In genomic region chr17:25411251-25411650, GRCm38 (mm10) we compare ENCODE assay signal across 15 mouse cellular contexts. TPM values are rescaled to one million over a fixed set of nuclear protein-coding genes. Genes with fewer than 3 reads are reported as not detected.
DNase-seq lines count a peak whose midpoint lies in the region; ATAC-seq and TF ChIP-seq lines count a peak whose summit lies in the region.
"Had no signal": no experiment of that assay in that cellular context is flagged by ENCODE, and none has a peak within 500 bp of the region (broad histone marks: within the 10 kb centered on the region; RNA-seq: fewer than 3 reads in every experiment).

No protein-coding gene starts in this region.

- TF ChIP-seq POLR2A in cerebellum, adult 2 months (IDR thresholded peaks at IDR 0.05; ENCODE audit: borderline replicate concordance, insufficient read depth, low read length): no peak

- no peak for DNase-seq in heart, postnatal 4 days
- DNase-seq in right cerebral cortex, adult 18-20 months: peak; percentile 77
- no peak for DNase-seq in right cerebral cortex, postnatal 10 days (ENCODE audit: low spot score in 2 of 2)
- DNase-seq in telencephalon, adult 2 months (ENCODE audit: low read depth, low spot score): peak; percentile 62
- no peak for DNase-seq in cerebellum, adult 2 months
- DNase-seq: adrenal gland, postnatal 25 days; cerebellum, adult 9-10 months; kidney, adult 2 months had no signal

- H3K36me3 ChIP-seq in heart, embryonic 11.5 days (ENCODE audit: control insufficient read depth, insufficient read depth, low read length): no peaks in the 10 kb centered on the region
- H3K36me3 ChIP-seq in limb, embryonic 12.5 days: peaks cover 8% of the 10 kb centered on the region; the same call in 1 of the 2 replicates
- H3K36me3 ChIP-seq: lung, embryonic 15.5 days had no signal

- H3K4me1 ChIP-seq in heart, embryonic 11.5 days (ENCODE audit: control insufficient read depth, insufficient read depth, low read length): peaks cover 74% of the 10 kb centered on the region
- peaks cover 75% of the 10 kb centered on the region for H3K4me1 ChIP-seq in limb, embryonic 12.5 days (replicated peaks)
- no peaks in the 10 kb centered on the region; the same call in 1 of the 2 replicates for H3K4me1 ChIP-seq in cerebellum, adult 2 months (ENCODE audit: control insufficient read depth, insufficient read depth, low read length)

- no peak overlapping the region; the same call in 1 of the 2 replicates for H3K4me2 ChIP-seq in heart, embryonic 11.5 days
- H3K4me2 ChIP-seq in limb, embryonic 12.5 days: no peak overlapping the region
- H3K4me2 ChIP-seq: lung, embryonic 15.5 days had no signal

- no peak for TF ChIP-seq CTCF in cerebellum, adult 2 months (IDR thresholded peaks at IDR 0.05; ENCODE audit: borderline replicate concordance, insufficient read depth, low read depth, low read length)

- ATAC-seq in heart, embryonic 11.5 days (replicated peaks; ENCODE audit: insufficient number of reproducible peaks, low FRiP score, low TSS enrichment): no peak
- ATAC-seq in limb, embryonic 12.5 days (ENCODE audit: insufficient number of reproducible peaks, insufficient read depth, low FRiP score, low TSS enrichment, low read depth): no peak
- no peak for ATAC-seq in erythroid progenitor cell, adult 5-6 weeks (replicated peaks; ENCODE audit: low FRiP score, poor library complexity, severe bottlenecking)
- ATAC-seq: Patski had no signal

- WGBS in heart, embryonic 11.5 days (ENCODE audit: insufficient replicate concordance): 46% methylated on average over 4 of the region's 4 CpGs
- WGBS in limb, embryonic 12.5 days: 54% methylated on average over 4 of the region's 4 CpGs
- WGBS in cerebellum, adult 2 months: 39% methylated on average over 4 of the region's 4 CpGs

- H3K27ac ChIP-seq in heart, embryonic 11.5 days (ENCODE audit: low read depth, low read length): peak overlapping the region; percentile 82
- H3K27ac ChIP-seq in limb, embryonic 12.5 days: peak overlapping the region; percentile 64
- no peak overlapping the region for H3K27ac ChIP-seq in cerebellum, adult 2 months (ENCODE audit: insufficient read depth, low read length)
- H3K27ac ChIP-seq: lung, embryonic 15.5 days had no signal

- H3K9me3 ChIP-seq in heart, embryonic 11.5 days (replicated peaks; ENCODE audit: control insufficient read depth, low read length): no peaks in the 10 kb centered on the region
- 0 out of 2 replicates have a peak, but pooled peaks cover 8% of the 10 kb centered on the region for H3K9me3 ChIP-seq in limb, embryonic 12.5 days
- H3K9me3 ChIP-seq: lung, embryonic 15.5 days had no signal

- no peak overlapping the region for H3K4me3 ChIP-seq in heart, embryonic 11.5 days (ENCODE audit: low read depth, low read length)
- H3K4me3 ChIP-seq in limb, embryonic 12.5 days (replicated peaks): no peak overlapping the region
- no peak overlapping the region for H3K4me3 ChIP-seq in cerebellum, adult 2 months (replicated peaks; ENCODE audit: insufficient read depth, low read depth, low read length)
- H3K4me3 ChIP-seq: lung, embryonic 15.5 days had no signal

- H3K27me3 ChIP-seq in heart, embryonic 11.5 days (ENCODE audit: control insufficient read depth, insufficient read depth, low read length): no peaks in the 10 kb centered on the region
- no peaks in the 10 kb centered on the region for H3K27me3 ChIP-seq in limb, embryonic 12.5 days
- H3K27me3 ChIP-seq in cerebellum, adult 2 months (ENCODE audit: control insufficient read depth, insufficient read depth, low read length): no peaks in the 10 kb centered on the region
- H3K27me3 ChIP-seq: lung, embryonic 15.5 days; Patski had no signal

- H3K9ac ChIP-seq in heart, embryonic 11.5 days (ENCODE audit: low read depth, low read length): peak overlapping the region; percentile 52; the same call in 1 of the 2 replicates
- no peak overlapping the region for H3K9ac ChIP-seq in limb, embryonic 12.5 days (replicated peaks)
- H3K9ac ChIP-seq: lung, embryonic 15.5 days had no signal

RNA-seq across cellular contexts. Expression of gene Cacna1h, which starts 22.3 kb away (rescaled TPM):
- 10.3 and 10.6 TPM in 2 replicates for polyA plus RNA-seq in heart, embryonic 11.5 days (2014; fragmentation: Nextera tagmentation; extraction: Ambion mirVana)
- 10 to 100 TPM; 14.5 to 19.1 TPM for total RNA-seq in heart, postnatal 4 days (2021)
- 10.1 and 11.6 TPM in 2 replicates for polyA plus RNA-seq in limb, embryonic 12.5 days (2016; fragmentation: Nextera tagmentation; extraction: Ambion mirVana)
- total RNA-seq in erythroid progenitor cell, adult 5-6 weeks (2015; ENCODE audit: low replicate concordance): 10.5 TPM in 1 of 2 replicates, not detected in the other
- total RNA-seq in erythroid progenitor cell, adult 5-6 weeks (2017; ENCODE audit: low replicate concordance): 0.91 and 2.3 TPM in 2 replicates
- polyA plus RNA-seq in cerebellum, adult 2 months (2012; rRNA removed): 10.8 and 12.4 TPM in 2 replicates
- total RNA-seq: granulocyte monocyte progenitor cell, adult 5-6 weeks had no signal

RNA-seq across cellular contexts. Expression of gene Tpsg1, which starts 42.2 kb away (rescaled TPM):
- 0.69 and 1.6 TPM in 2 replicates for polyA plus RNA-seq in heart, embryonic 11.5 days (2014; fragmentation: Nextera tagmentation; extraction: Ambion mirVana)
- total RNA-seq in heart, postnatal 4 days (2021): under 1 TPM in 1 of 2 experiments, not detected in 1; 0.24 TPM
- 0.70 TPM in 1 of 2 replicates, not detected in the other for polyA plus RNA-seq in limb, embryonic 12.5 days (2016; fragmentation: Nextera tagmentation; extraction: Ambion mirVana)
- not detected in 2 replicates for total RNA-seq in erythroid progenitor cell, adult 5-6 weeks (2015; ENCODE audit: low replicate concordance)
- not detected in 2 replicates for total RNA-seq in erythroid progenitor cell, adult 5-6 weeks (2017; ENCODE audit: low replicate concordance)
- not detected in 2 replicates for polyA plus RNA-seq in cerebellum, adult 2 months (2012; rRNA removed)
- total RNA-seq: adrenal gland, postnatal 25 days; granulocyte monocyte progenitor cell, adult 5-6 weeks; left cerebral cortex, adult 8-10 months had no signal
- polyA plus RNA-seq: kidney, adult 2 months; Patski had no signal

RNA-seq across cellular contexts. Expression of gene Tekt4, which starts 43.2 kb away (rescaled TPM):
- polyA plus RNA-seq in heart, embryonic 11.5 days (2014; fragmentation: Nextera tagmentation; extraction: Ambion mirVana): 0.97 and 1.2 TPM in 2 replicates
- under 1 TPM in 1 of 2 experiments, not detected in 1; 0.26 TPM for total RNA-seq in heart, postnatal 4 days (2021)
- not detected in 2 replicates for polyA plus RNA-seq in limb, embryonic 12.5 days (2016; fragmentation: Nextera tagmentation; extraction: Ambion mirVana)
- total RNA-seq in erythroid progenitor cell, adult 5-6 weeks (2015; ENCODE audit: low replicate concordance): not detected in 2 replicates
- total RNA-seq in erythroid progenitor cell, adult 5-6 weeks (2017; ENCODE audit: low replicate concordance): not detected in 2 replicates
- polyA plus RNA-seq in cerebellum, adult 2 months (2012; rRNA removed): 1.1 and 1.3 TPM in 2 replicates
- total RNA-seq: adrenal gland, postnatal 25 days; granulocyte monocyte progenitor cell, adult 5-6 weeks had no signal
- polyA plus RNA-seq: Patski had no signal

RNA-seq across cellular contexts. Expression of gene Tpsb2, which starts 45.1 kb away (rescaled TPM):
- not detected in 2 replicates for polyA plus RNA-seq in heart, embryonic 11.5 days (2014; fragmentation: Nextera tagmentation; extraction: Ambion mirVana)
- 10 to 100 TPM; 11.1 to 15.7 TPM for total RNA-seq in heart, postnatal 4 days (2021)
- polyA plus RNA-seq in limb, embryonic 12.5 days (2016; fragmentation: Nextera tagmentation; extraction: Ambion mirVana): not detected in 2 replicates
- not detected in 2 replicates for total RNA-seq in erythroid progenitor cell, adult 5-6 weeks (2015; ENCODE audit: low replicate concordance)
- not detected in 2 replicates for total RNA-seq in erythroid progenitor cell, adult 5-6 weeks (2017; ENCODE audit: low replicate concordance)
- 0.16 TPM in 1 of 2 replicates, not detected in the other for polyA plus RNA-seq in cerebellum, adult 2 months (2012; rRNA removed)
- total RNA-seq: granulocyte monocyte progenitor cell, adult 5-6 weeks; left cerebral cortex, adult 8-10 months had no signal
- polyA plus RNA-seq: Patski had no signal

Comparison
In these comparisons a context has a peak if more than half of its experiments do, and no peak if none do; other contexts are left out.
1. DNase-seq: peak in right cerebral cortex, adult 18-20 months (single experiment) and telencephalon, adult 2 months (single experiment); none in heart, postnatal 4 days (single experiment), right cerebral cortex, postnatal 10 days (0 of 2) and cerebellum, adult 2 months (0 of 2).